Mouse (Mus musculus) CH12.LX (cell line): ENCODE measurements around the gene Teddm3. TPM values are rescaled to one million over a fixed set of nuclear protein-coding genes. Genes with fewer than 3 reads are reported as not detected.

Experiments
- DNase-seq: peaks from one replicate; pipeline ENCODE4 v3.0.0-alpha.2; 2013; ENCODE audit errors: extremely low read depth
- H3K27ac ChIP-seq: 2 replicates; pipeline ENCODE4 v1.5.1; 2012; ENCODE audit warnings: low read depth, mild to moderate bottlenecking, control low read depth, moderate library complexity; ENCODE audit not compliant: insufficient read depth
- H3K27me3 ChIP-seq: replicated peaks from 2 replicates; pipeline ENCODE3; 2012; ENCODE audit warnings: inconsistent platforms
- H3K36me3 ChIP-seq, 2 experiments: replicated peaks in 1 of 2; 2 replicates each; pipeline versions ENCODE3 to v1.6.1; 2012; ENCODE audit warnings: inconsistent platforms in 1 of 2, low read length in 1 of 2, mild to moderate bottlenecking in 1 of 2, mixed read lengths in 1 of 2, moderate library complexity in 1 of 2; ENCODE audit not compliant: control insufficient read depth in 1 of 2, insufficient read depth in 1 of 2
- H3K4me1 ChIP-seq, 2 experiments: 2 replicates each; pipeline ENCODE4 v1.6.1; 2012; ENCODE audit warnings: inconsistent platforms in 1 of 2, moderate library complexity in 1 of 2; ENCODE audit not compliant: insufficient read depth in 2 of 2, control insufficient read depth in 1 of 2
- H3K4me2 ChIP-seq: 2 replicates; pipeline ENCODE4 v1.6.1; 2012; ENCODE audit warnings: low read depth, mild to moderate bottlenecking, control low read depth; ENCODE audit not compliant: poor library complexity, insufficient read depth, severe bottlenecking
- H3K4me3 ChIP-seq, 3 experiments: fragments of 150-350 bp in 1 of 3; sonication (generic) in 1 of 3; replicated peaks in 1 of 3; 2 replicates each; pipeline versions ENCODE3 to v1.5.1; 2011 to 2012; ENCODE audit warnings: low read depth in 2 of 3, low read length in 2 of 3, mild to moderate bottlenecking in 2 of 3, moderate library complexity in 2 of 3, control low read depth in 1 of 3, improper control_type of control experiment in 1 of 3, inconsistent platforms in 1 of 3, mixed read lengths in 1 of 3; ENCODE audit not compliant: poor library complexity in 1 of 3
- H3K79me2 ChIP-seq: replicated peaks from 2 replicates; pipeline ENCODE4 v1.6.1; 2012; ENCODE audit warnings: mild to moderate bottlenecking, moderate library complexity; ENCODE audit not compliant: control insufficient read depth, poor library complexity, insufficient read depth, severe bottlenecking; ENCODE audit errors: extremely low read depth
- H3K9ac ChIP-seq: 2 replicates; pipeline ENCODE4 v1.6.1; 2012; ENCODE audit warnings: low read depth, mild to moderate bottlenecking, control low read depth, moderate library complexity; ENCODE audit not compliant: insufficient read depth
- H3K9me3 ChIP-seq: replicated peaks from 2 replicates; pipeline ENCODE3; 2012; ENCODE audit warnings: low read length, inconsistent platforms, mixed read lengths
- CHD1 ChIP-seq: IDR thresholded peaks from 2 replicates; pipeline ENCODE4 v1.6.1; 2012; ENCODE audit warnings: low read depth, low read length, improper control_type of control experiment, inconsistent platforms
- CHD2 ChIP-seq: IDR thresholded peaks from 2 replicates; pipeline ENCODE4 v1.6.1; 2011; ENCODE audit warnings: low read length, improper control_type of control experiment
- CTCF ChIP-seq, 2 experiments: IDR thresholded peaks in 1 of 2; conservative IDR thresholded peaks in 1 of 2; 2 replicates each; pipeline ENCODE4 v1.5.1; 2011 to 2012; ENCODE audit warnings: low read depth in 2 of 2, low read length in 2 of 2, improper control_type of control experiment in 1 of 2, inconsistent platforms in 1 of 2, mild to moderate bottlenecking in 1 of 2, moderate library complexity in 1 of 2
- ELF1 ChIP-seq: IDR thresholded peaks from 2 replicates; pipeline ENCODE4 v1.6.1; 2014; ENCODE audit warnings: low read depth, mild to moderate bottlenecking, inconsistent platforms, low read length, improper control_type of control experiment
- ETS1 ChIP-seq: conservative IDR thresholded peaks from 2 replicates; pipeline ENCODE4 v1.6.1; 2012; ENCODE audit warnings: low read depth, mild to moderate bottlenecking, inconsistent platforms, low read length, improper control_type of control experiment, moderate library complexity
- JUN ChIP-seq: IDR thresholded peaks from 2 replicates; pipeline ENCODE4 v1.6.1; 2011; ENCODE audit warnings: low read depth, mild to moderate bottlenecking, low read length, improper control_type of control experiment, moderate library complexity; ENCODE audit not compliant: insufficient read depth
- KAT2A ChIP-seq: IDR thresholded peaks from 2 replicates; pipeline ENCODE4 v1.6.1; 2012; ENCODE audit warnings: low read length, improper control_type of control experiment, inconsistent platforms; ENCODE audit not compliant: insufficient replicate concordance
- MAFK ChIP-seq: IDR thresholded peaks from 2 replicates; pipeline ENCODE4 v1.6.1; 2011; ENCODE audit warnings: low read length, improper control_type of control experiment; ENCODE audit not compliant: insufficient replicate concordance
- MAX ChIP-seq: IDR thresholded peaks from 2 replicates; pipeline ENCODE4 v1.6.1; 2011; ENCODE audit warnings: low read length, improper control_type of control experiment
- MAZ ChIP-seq: IDR thresholded peaks from 2 replicates; pipeline ENCODE4 v1.6.1; 2012; ENCODE audit warnings: low read depth, mild to moderate bottlenecking, inconsistent platforms, low read length, improper control_type of control experiment, moderate library complexity
- PAX5 ChIP-seq: IDR thresholded peaks from 2 replicates; pipeline ENCODE4 v1.6.1; 2012; ENCODE audit warnings: low read length, inconsistent platforms, mixed read lengths
- POLR2A ChIP-seq: IDR thresholded peaks from 2 replicates; pipeline ENCODE4 v1.6.1; 2011; ENCODE audit warnings: low read depth, mild to moderate bottlenecking, improper control_type of control experiment, low read length
- POLR2AphosphoS2 ChIP-seq: IDR thresholded peaks from 2 replicates; pipeline ENCODE4 v1.6.1; 2011; ENCODE audit warnings: low read depth, low read length, improper control_type of control experiment
- RAD21 ChIP-seq: IDR thresholded peaks from 2 replicates; pipeline ENCODE4 v1.6.1; 2011; ENCODE audit warnings: low read depth, mild to moderate bottlenecking, low read length, improper control_type of control experiment, moderate library complexity
- SIN3A ChIP-seq: IDR thresholded peaks from 2 replicates; pipeline ENCODE4 v1.6.1; 2012; ENCODE audit warnings: low read length, improper control_type of control experiment, inconsistent platforms
- TCF12 ChIP-seq: IDR thresholded peaks from 2 replicates; pipeline ENCODE4 v1.6.1; 2014; ENCODE audit warnings: low read depth, mild to moderate bottlenecking, inconsistent platforms, low read length, improper control_type of control experiment
- UBTF ChIP-seq: IDR thresholded peaks from 2 replicates; pipeline ENCODE4 v1.6.1; 2012; ENCODE audit warnings: low read depth, mild to moderate bottlenecking, inconsistent platforms, low read length, improper control_type of control experiment, moderate library complexity
- USF1 ChIP-seq: IDR thresholded peaks from 2 replicates; pipeline ENCODE4 v1.6.1; 2014; ENCODE audit warnings: low read depth, mild to moderate bottlenecking, inconsistent platforms, low read length, improper control_type of control experiment
- USF2 ChIP-seq: conservative IDR thresholded peaks from 2 replicates; pipeline ENCODE4 v1.6.1; 2011; ENCODE audit warnings: low read depth, low read length, improper control_type of control experiment
- ZKSCAN1 ChIP-seq: IDR thresholded peaks from 2 replicates; pipeline ENCODE4 v1.6.1; 2012; ENCODE audit warnings: low read depth, inconsistent platforms, low read length, improper control_type of control experiment, borderline replicate concordance
- ZMIZ1 ChIP-seq: IDR thresholded peaks from 2 replicates; pipeline ENCODE4 v1.6.1; 2012; ENCODE audit warnings: low read depth, mild to moderate bottlenecking, inconsistent platforms, low read length, improper control_type of control experiment
- dilution Hi-C: fragments of 300-500 bp; cut with MboI; formaldehyde crosslinking; loops from 2 replicates; pipeline ENCODE4 v1.14.3; 2020; ENCODE audit warnings: low sequenced_read_pairs; ENCODE audit not compliant: extremely low pct_unique_long_range_greater_than_20kb, extremely low pct_ligation_motif_present
- in situ Hi-C: fragments of 300-500 bp; cut with MboI; formaldehyde crosslinking; loops from 3 replicates; pipeline ENCODE4 v1.14.3; 2019; ENCODE audit warnings: low sequenced_read_pairs, low pct_ligation_motif_present, low pct_unique_long_range_greater_than_20kb, mixed read lengths
- polyA plus RNA-seq: library from polyadenylated mRNA; unstranded; fragments of >175 nt; gene quantifications from 2 replicates; pipeline ENCODE4 v1.2.1, GENCODE M21; 2012; ENCODE audit warnings: low read depth; ENCODE audit not compliant: insufficient read length
- total RNA-seq, 2 experiments: library from RNA; depleted of rRNA; stranded (reverse); fragments of 300-350 nt in 1 of 2; fragments of >200 nt in 1 of 2; gene quantifications; 2 replicates each; pipeline ENCODE4 v1.2.3; 2012 to 2014

Teddm3 gene
- total and polyA plus RNA-seq, 3 experiments, result not detected

DNA sequence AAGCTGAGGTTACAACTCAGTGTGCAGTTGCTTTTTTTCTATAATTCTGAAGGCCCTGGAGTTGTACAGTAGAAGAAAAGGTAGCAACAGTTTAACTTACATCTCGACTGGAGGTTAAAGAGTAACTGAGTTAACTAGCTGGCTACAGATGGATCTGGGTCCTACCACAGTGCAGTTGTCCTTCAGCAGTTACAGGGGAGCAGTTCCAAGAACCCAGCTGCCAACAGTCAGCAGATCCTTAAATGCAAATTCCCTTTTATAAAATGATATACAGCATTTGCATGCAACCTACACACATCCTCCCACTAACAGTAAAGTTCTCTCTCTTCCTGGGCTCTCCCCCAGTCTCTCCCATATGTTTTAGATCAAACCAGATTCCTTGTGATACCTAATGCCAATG, 28.3 kb upstream of the Teddm3 start:
- Histone ChIP-seq H3K4me1 (no peaks in the 10 kb centered on the region), H3K4me2 (no peak overlapping the region), H3K79me2 (no peaks in the 10 kb centered on the region), H3K27me3 (no peaks in the 10 kb centered on the region), H3K36me3 (no peaks in the 10 kb centered on the region), H3K4me3 (no peak overlapping the region), H3K9me3 (peaks cover 9% of the 10 kb centered on the region), H3K9ac (no peak overlapping the region), H3K27ac (no peak overlapping the region)
- dilution Hi-C loops (no loop called here), in situ Hi-C loops (loop anchor here (10.0 kb wide), 1 partner anchor 457 kb away; no protein-coding TSS in a partner anchor)
- DNase-seq, result no peak
- TF ChIP-seq MAX (no peak), SIN3A (no peak), MAZ (no peak), TCF12 (no peak), ELF1 (no peak), PAX5 (no peak), ZKSCAN1 (no peak), MAFK (no peak), CTCF (conservative IDR thresholded peaks at IDR 0.05 in 1 of 2, IDR thresholded peaks at IDR 0.05 in 1 of 2; ENCODE audit: low read depth in 2 of 2, low read length in 2 of 2) (no peak), CHD1 (no peak), POLR2AphosphoS2 (no peak), KAT2A (no peak), CHD2 (no peak), JUN (no peak), USF2 (no peak), UBTF (no peak), RAD21 (no peak)

DNA sequence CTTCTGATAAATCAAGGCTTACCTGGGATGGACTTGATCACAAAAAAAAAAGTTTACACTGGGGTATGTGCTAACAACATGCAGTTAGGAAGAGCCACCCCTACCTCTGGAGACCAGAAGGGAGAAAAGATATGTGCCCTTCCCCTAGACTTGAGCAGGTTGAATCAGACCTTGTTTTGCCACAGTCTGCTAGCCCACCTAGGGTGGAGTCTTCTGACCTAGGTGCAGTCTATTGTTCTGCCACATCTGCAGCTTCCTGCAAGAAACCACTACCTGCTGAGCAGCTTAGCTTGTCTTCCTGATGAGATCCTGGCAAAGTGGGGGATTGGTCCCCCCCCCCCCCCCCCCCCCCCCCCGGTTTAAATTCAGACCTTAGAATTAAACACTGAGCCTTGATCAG, 21.4 kb upstream of the Teddm3 start:
- no peaks in the 10 kb centered on the region for H3K79me2 ChIP-seq

More for the DNA sequence above, 21.4 kb upstream of the Teddm3 start:
- no peak overlapping the region for H3K4me3 ChIP-seq
- in situ Hi-C loops (no loop called here), dilution Hi-C loops (no loop called here)
- H3K27me3 ChIP-seq, result no peaks in the 10 kb centered on the region
- no peak overlapping the region for H3K27ac ChIP-seq
- no peak for DNase-seq
- H3K9ac ChIP-seq, result no peak overlapping the region
- no peaks in the 10 kb centered on the region for H3K36me3 ChIP-seq
- no peak overlapping the region for H3K4me2 ChIP-seq
- no peaks in the 10 kb centered on the region for H3K4me1 ChIP-seq
- H3K9me3 ChIP-seq, result peaks cover 11% of the 10 kb centered on the region
- TF ChIP-seq ETS1 (no peak), KAT2A (no peak), USF1 (no peak), TCF12 (no peak), POLR2A (no peak), ZMIZ1 (no peak), PAX5 (no peak), POLR2AphosphoS2 (no peak)
